Mouse (Mus musculus): ENCODE results near the gene Ints3. TPM values are rescaled to one million over a fixed set of nuclear protein-coding genes. Genes with fewer than 3 reads are reported as not detected.

The Ints3 gene
- total and polyA plus RNA-seq, 3 experiments: 58.5 to 115 (median 101) TPM

DNA sequence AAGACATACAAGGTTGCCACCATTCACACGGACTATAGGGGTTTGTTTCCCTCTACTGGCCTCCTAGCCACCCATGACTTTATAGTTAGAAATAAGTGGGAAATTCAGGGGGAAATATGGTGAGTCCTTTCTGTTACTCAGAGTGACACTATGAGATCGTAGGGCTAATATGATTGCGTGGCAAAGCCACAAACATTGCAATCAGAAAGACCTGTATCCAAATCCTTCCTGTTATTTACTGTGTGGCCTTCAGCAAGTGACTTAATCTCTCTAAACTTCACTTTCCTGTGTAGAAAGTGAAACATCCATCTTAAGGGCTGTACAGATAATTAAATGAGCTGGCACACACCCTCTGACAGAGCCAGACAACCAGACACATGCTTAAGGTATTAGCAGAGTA, 24.7 kb downstream of the Ints3 start:
- no peaks in the 10 kb centered on the region for H3K4me1 ChIP-seq (ENCODE audit: control insufficient read depth in 1 of 2, insufficient read depth in 2 of 2, low read length in 2 of 2)
- no peak overlapping the region for H3K27ac ChIP-seq (ENCODE audit: control insufficient read depth, low read depth, low read length)

GRCm38 (mm10) chr3:90406414-90406813, 27.0 kb downstream of the Ints3 start:
- H3K4me1 ChIP-seq (ENCODE audit: control insufficient read depth in 1 of 2, insufficient read depth in 2 of 2, low read length in 2 of 2): no peaks in the 10 kb centered on the region
- TF ChIP-seq CHD2 (IDR thresholded peaks at IDR 0.05; ENCODE audit: low read length) (no peak), SIN3A (IDR thresholded peaks at IDR 0.05; ENCODE audit: low read length) (no peak), POLR2AphosphoS2 (IDR thresholded peaks at IDR 0.05; ENCODE audit: low read length) (no peak), MYB (IDR thresholded peaks at IDR 0.05; ENCODE audit: low read depth, low read length) (no peak), NELFE (IDR thresholded peaks at IDR 0.05; ENCODE audit: low read depth, low read length) (no peak), E2F4 (IDR thresholded peaks at IDR 0.05; ENCODE audit: borderline replicate concordance, low read depth, low read length) (no peak), MAX (IDR thresholded peaks at IDR 0.05; ENCODE audit: low read length) (no peak), HCFC1 (IDR thresholded peaks at IDR 0.05; ENCODE audit: low read depth, low read length) (no peak)
- H3K27ac ChIP-seq (ENCODE audit: control insufficient read depth, low read depth, low read length): no peak overlapping the region
- no peak for DNase-seq (ENCODE audit: low read depth, low spot score)
- H3K9ac ChIP-seq (ENCODE audit: control insufficient read depth, low read depth, low read length, poor library complexity, severe bottlenecking): no peak overlapping the region
- peaks cover 0 to 41% of the 10 kb centered on the region in 2 experiments; a peak in 2 of 4 replicates for H3K36me3 ChIP-seq (ENCODE audit: control insufficient read depth in 1 of 2, insufficient read depth in 2 of 2, low read length in 2 of 2)
- no peaks in the 10 kb centered on the region for H3K27me3 ChIP-seq (ENCODE audit: control insufficient read depth in 1 of 2, insufficient read depth in 2 of 2, low read length in 2 of 2)
- no peaks in the 10 kb centered on the region for H3K79me2 ChIP-seq (ENCODE audit: control insufficient read depth, insufficient read depth, low read length, poor library complexity)
- H3K9me3 ChIP-seq (replicated peaks; ENCODE audit: insufficient read depth, low read length): no peaks in the 10 kb centered on the region
- H3K4me3 ChIP-seq (ENCODE audit: control insufficient read depth in 1 of 2, insufficient read depth in 1 of 2, low read depth in 2 of 2, low read length in 2 of 2): no peak overlapping the region

More for the DNA sequence above, 24.7 kb downstream of the Ints3 start:
- TF ChIP-seq ZMIZ1 (IDR thresholded peaks at IDR 0.05; ENCODE audit: low read depth, low read length) (no peak), MYC (IDR thresholded peaks at IDR 0.05; ENCODE audit: low read depth, low read length) (no peak), EP300 (IDR thresholded peaks at IDR 0.05; ENCODE audit: low read depth in 1 of 2, low read length in 2 of 2) (no peak), USF2 (IDR thresholded peaks at IDR 0.05; ENCODE audit: borderline replicate concordance in 1 of 2, insufficient read depth in 1 of 2, low read depth in 1 of 2, low read length in 2 of 2) (no peak)
- Histone ChIP-seq H3K36me3 (ENCODE audit: control insufficient read depth in 1 of 2, insufficient read depth in 2 of 2, low read length in 2 of 2) (peaks cover 0 to 41% of the 10 kb centered on the region in 2 experiments; a peak in 2 of 4 replicates), H3K79me2 (ENCODE audit: control insufficient read depth, insufficient read depth, low read length, poor library complexity) (no peaks in the 10 kb centered on the region), H3K4me3 (ENCODE audit: control insufficient read depth in 1 of 2, insufficient read depth in 1 of 2, low read depth in 2 of 2, low read length in 2 of 2) (no peak overlapping the region), H3K9ac (ENCODE audit: control insufficient read depth, low read depth, low read length, poor library complexity, severe bottlenecking) (no peak overlapping the region), H3K9me3 (replicated peaks; ENCODE audit: insufficient read depth, low read length) (no peaks in the 10 kb centered on the region), H3K27me3 (ENCODE audit: control insufficient read depth in 1 of 2, insufficient read depth in 2 of 2, low read length in 2 of 2) (no peaks in the 10 kb centered on the region)
- DNase-seq (ENCODE audit: low read depth, low spot score): no peak

- H3K27ac ChIP-seq (ENCODE audit: control insufficient read depth, low read depth, low read length): no peak overlapping the region
- no peak overlapping the region for H3K4me3 ChIP-seq (ENCODE audit: control insufficient read depth in 1 of 2, insufficient read depth in 1 of 2, low read depth in 2 of 2, low read length in 2 of 2)
- no peak for DNase-seq (ENCODE audit: low read depth, low spot score)
- H3K4me1 ChIP-seq (ENCODE audit: control insufficient read depth in 1 of 2, insufficient read depth in 2 of 2, low read length in 2 of 2): no peaks in the 10 kb centered on the region
- peaks cover 0 to 32% of the 10 kb centered on the region in 2 experiments; a peak in 2 of 4 replicates for H3K36me3 ChIP-seq (ENCODE audit: control insufficient read depth in 1 of 2, insufficient read depth in 2 of 2, low read length in 2 of 2)
- no peaks in the 10 kb centered on the region for H3K27me3 ChIP-seq (ENCODE audit: control insufficient read depth in 1 of 2, insufficient read depth in 2 of 2, low read length in 2 of 2)
- H3K9ac ChIP-seq (ENCODE audit: control insufficient read depth, low read depth, low read length, poor library complexity, severe bottlenecking): no peak overlapping the region
- no peaks in the 10 kb centered on the region for H3K9me3 ChIP-seq (replicated peaks; ENCODE audit: insufficient read depth, low read length)
- TF ChIP-seq CHD1 (IDR thresholded peaks at IDR 0.05; ENCODE audit: low read depth, low read length) (no peak), POLR2AphosphoS5 (IDR thresholded peaks at IDR 0.05; ENCODE audit: borderline replicate concordance, low read depth, low read length) (no peak), EP300 (IDR thresholded peaks at IDR 0.05; ENCODE audit: low read depth in 1 of 2, low read length in 2 of 2) (no peak), JUND (IDR thresholded peaks at IDR 0.05; ENCODE audit: low read depth, low read length) (no peak), POLR2AphosphoS2 (IDR thresholded peaks at IDR 0.05; ENCODE audit: low read length) (no peak), NELFE (IDR thresholded peaks at IDR 0.05; ENCODE audit: low read depth, low read length) (no peak), NRF1 (IDR thresholded peaks at IDR 0.05; ENCODE audit: insufficient read depth, low read depth, low read length, poor library complexity, severe bottlenecking) (no peak), HCFC1 (IDR thresholded peaks at IDR 0.05; ENCODE audit: low read depth, low read length) (no peak), SMC3 (IDR thresholded peaks at IDR 0.05; ENCODE audit: low read depth, low read length) (no peak), MAX (IDR thresholded peaks at IDR 0.05; ENCODE audit: low read length) (no peak), UBTF (IDR thresholded peaks at IDR 0.05; ENCODE audit: borderline replicate concordance, insufficient read depth, low read depth, low read length) (no peak), TAL1 (IDR thresholded peaks at IDR 0.05; ENCODE audit: low read length) (no peak), MAFK (IDR thresholded peaks at IDR 0.05; ENCODE audit: borderline replicate concordance, low read depth, low read length) (no peak), CTCF (IDR thresholded peaks at IDR 0.05 in 2 of 3, conservative IDR thresholded peaks at IDR 0.05 in 1 of 3; ENCODE audit: control insufficient read depth in 1 of 3, insufficient read depth in 1 of 3, low read depth in 2 of 3, low read length in 3 of 3, poor library complexity in 1 of 3, severe bottlenecking in 1 of 3) (no peak), ELF1 (IDR thresholded peaks at IDR 0.05; ENCODE audit: low read depth, low read length) (no peak), SIN3A (IDR thresholded peaks at IDR 0.05; ENCODE audit: low read length) (no peak), ZMIZ1 (IDR thresholded peaks at IDR 0.05; ENCODE audit: low read depth, low read length) (no peak), ETS1 (IDR thresholded peaks at IDR 0.05; ENCODE audit: low read depth, low read length) (no peak), USF1 (IDR thresholded peaks at IDR 0.05; ENCODE audit: low read depth, low read length) (no peak)
- no peaks in the 10 kb centered on the region for H3K79me2 ChIP-seq (ENCODE audit: control insufficient read depth, insufficient read depth, low read length, poor library complexity)
These were observed 28.8 kb downstream of the Ints3 start for GRCm38 (mm10) chr3:90404609-90405008.

Data from MEL (cell line).